Mouse (Mus musculus): ENCODE data around the gene Aqp9. TPM values are rescaled to one million over a fixed set of nuclear protein-coding genes. Genes with fewer than 3 reads are reported as not detected.

The Aqp9 gene
- polyA plus RNA-seq, 1 experiment from 2014 or later: 0.37 TPM

- Histone ChIP-seq H3K27ac (ENCODE audit: low read depth, low read length) (no peak overlapping the region), H3K4me1 (ENCODE audit: control insufficient read depth, insufficient read depth, low read length) (peaks cover 7% of the 10 kb centered on the region; the same call in 1 of the 2 replicates), H3K27me3 (replicated peaks; ENCODE audit: control insufficient read depth, insufficient read depth, low read length) (no peaks in the 10 kb centered on the region), H3K36me3 (ENCODE audit: control insufficient read depth, insufficient read depth, low read length) (no peaks in the 10 kb centered on the region), H3K4me3 (ENCODE audit: low read depth, low read length) (no peak overlapping the region), H3K4me2 (ENCODE audit: low read length) (no peak overlapping the region), H3K9me3 (replicated peaks; ENCODE audit: control insufficient read depth, low read length) (no peaks in the 10 kb centered on the region), H3K9ac (ENCODE audit: low read length) (no peak overlapping the region)
- ATAC-seq (no peak), DNase-seq (ENCODE audit: low spot score) (no peak)
- 45% methylated on average over 12 of the region's 12 CpGs for WGBS
These were observed 5.4 kb downstream of the Aqp9 start for GRCm38 (mm10) chr9:71162858-71163740.

GRCm38 (mm10) chr9:71162131-71162857 lies 6.2 kb downstream of the Aqp9 start:
- Histone ChIP-seq H3K9ac (ENCODE audit: low read length) (no peak overlapping the region), H3K4me1 (ENCODE audit: control insufficient read depth, insufficient read depth, low read length) (peaks cover under 1% of the 10 kb centered on the region; the same call in 1 of the 2 replicates), H3K9me3 (replicated peaks; ENCODE audit: control insufficient read depth, low read length) (no peaks in the 10 kb centered on the region), H3K36me3 (ENCODE audit: control insufficient read depth, insufficient read depth, low read length) (no peaks in the 10 kb centered on the region), H3K27ac (ENCODE audit: low read depth, low read length) (no peak overlapping the region), H3K4me2 (ENCODE audit: low read length) (no peak overlapping the region), H3K27me3 (replicated peaks; ENCODE audit: control insufficient read depth, insufficient read depth, low read length) (no peaks in the 10 kb centered on the region), H3K4me3 (ENCODE audit: low read depth, low read length) (no peak overlapping the region)
- no peak for ATAC-seq
- 88% methylated on average over 8 of the region's 8 CpGs for WGBS
- no peak for DNase-seq (ENCODE audit: low spot score)

GRCm38 (mm10) chr9:71160849-71161711 lies 7.4 kb downstream of the Aqp9 start:
- H3K4me2 ChIP-seq (ENCODE audit: low read length): no peak overlapping the region
- WGBS: 90% methylated on average over 13 of the region's 13 CpGs

GRCm38 (mm10) chr9:71159686-71160085 lies 8.8 kb downstream of the Aqp9 start:
- H3K9me3 ChIP-seq (replicated peaks; ENCODE audit: control insufficient read depth, low read length): no peaks in the 10 kb centered on the region
- no peak overlapping the region for H3K27ac ChIP-seq (ENCODE audit: low read depth, low read length)
- DNase-seq (ENCODE audit: low spot score): no peak
- H3K4me1 ChIP-seq (ENCODE audit: control insufficient read depth, insufficient read depth, low read length): no peaks in the 10 kb centered on the region
- no peak overlapping the region for H3K9ac ChIP-seq (ENCODE audit: low read length)
- 89% methylated on average over 5 of the region's 5 CpGs for WGBS
- ATAC-seq: no peak
- H3K4me2 ChIP-seq (ENCODE audit: low read length): no peak overlapping the region
- H3K36me3 ChIP-seq (ENCODE audit: control insufficient read depth, insufficient read depth, low read length): no peaks in the 10 kb centered on the region
- no peak overlapping the region for H3K4me3 ChIP-seq (ENCODE audit: low read depth, low read length)
- no peaks in the 10 kb centered on the region for H3K27me3 ChIP-seq (replicated peaks; ENCODE audit: control insufficient read depth, insufficient read depth, low read length)

More at GRCm38 (mm10) chr9:71160849-71161711, 7.4 kb downstream of the Aqp9 start:
- no peaks in the 10 kb centered on the region for H3K4me1 ChIP-seq (ENCODE audit: control insufficient read depth, insufficient read depth, low read length)
- H3K27me3 ChIP-seq (replicated peaks; ENCODE audit: control insufficient read depth, insufficient read depth, low read length): no peaks in the 10 kb centered on the region
- no peaks in the 10 kb centered on the region for H3K9me3 ChIP-seq (replicated peaks; ENCODE audit: control insufficient read depth, low read length)
- no peak overlapping the region for H3K4me3 ChIP-seq (ENCODE audit: low read depth, low read length)
- no peak for ATAC-seq
- H3K27ac ChIP-seq (ENCODE audit: low read depth, low read length): no peak overlapping the region
- no peak overlapping the region for H3K9ac ChIP-seq (ENCODE audit: low read length)
- H3K36me3 ChIP-seq (ENCODE audit: control insufficient read depth, insufficient read depth, low read length): no peaks in the 10 kb centered on the region
- no peak for DNase-seq (ENCODE audit: low spot score)

GRCm38 (mm10) chr9:71159060-71159626 lies 9.3 kb downstream of the Aqp9 start:
- H3K4me3 ChIP-seq (ENCODE audit: low read depth, low read length): no peak overlapping the region
- H3K4me1 ChIP-seq (ENCODE audit: control insufficient read depth, insufficient read depth, low read length): no peaks in the 10 kb centered on the region
- H3K27me3 ChIP-seq (replicated peaks; ENCODE audit: control insufficient read depth, insufficient read depth, low read length): no peaks in the 10 kb centered on the region
- 88% methylated on average over 7 of the region's 7 CpGs for WGBS
- no peak for ATAC-seq
- no peak overlapping the region for H3K9ac ChIP-seq (ENCODE audit: low read length)
- no peaks in the 10 kb centered on the region for H3K9me3 ChIP-seq (replicated peaks; ENCODE audit: control insufficient read depth, low read length)
- H3K27ac ChIP-seq (ENCODE audit: low read depth, low read length): no peak overlapping the region
- no peak overlapping the region for H3K4me2 ChIP-seq (ENCODE audit: low read length)
- no peak for DNase-seq (ENCODE audit: low spot score)
- no peaks in the 10 kb centered on the region for H3K36me3 ChIP-seq (ENCODE audit: control insufficient read depth, insufficient read depth, low read length)

GRCm38 (mm10) chr9:71157921-71158646 lies 10.4 kb downstream of the Aqp9 start:
- no peaks in the 10 kb centered on the region for H3K4me1 ChIP-seq (ENCODE audit: control insufficient read depth, insufficient read depth, low read length)
- H3K27ac ChIP-seq (ENCODE audit: low read depth, low read length): no peak overlapping the region
- 92% methylated on average over 15 of the region's 15 CpGs for WGBS
- H3K9me3 ChIP-seq (replicated peaks; ENCODE audit: control insufficient read depth, low read length): no peaks in the 10 kb centered on the region
- H3K4me2 ChIP-seq (ENCODE audit: low read length): no peak overlapping the region
- no peak overlapping the region for H3K4me3 ChIP-seq (ENCODE audit: low read depth, low read length)
- H3K9ac ChIP-seq (ENCODE audit: low read length): no peak overlapping the region
- no peaks in the 10 kb centered on the region for H3K36me3 ChIP-seq (ENCODE audit: control insufficient read depth, insufficient read depth, low read length)
- DNase-seq (ENCODE audit: low spot score): no peak
- H3K27me3 ChIP-seq (replicated peaks; ENCODE audit: control insufficient read depth, insufficient read depth, low read length): no peaks in the 10 kb centered on the region
- ATAC-seq: no peak

- Histone ChIP-seq H3K27ac (ENCODE audit: low read depth, low read length) (no peak overlapping the region), H3K4me2 (ENCODE audit: low read length) (no peak overlapping the region), H3K4me1 (ENCODE audit: control insufficient read depth, insufficient read depth, low read length) (no peaks in the 10 kb centered on the region), H3K36me3 (ENCODE audit: control insufficient read depth, insufficient read depth, low read length) (no peaks in the 10 kb centered on the region), H3K9ac (ENCODE audit: low read length) (no peak overlapping the region), H3K9me3 (replicated peaks; ENCODE audit: control insufficient read depth, low read length) (no peaks in the 10 kb centered on the region), H3K27me3 (replicated peaks; ENCODE audit: control insufficient read depth, insufficient read depth, low read length) (no peaks in the 10 kb centered on the region), H3K4me3 (ENCODE audit: low read depth, low read length) (no peak overlapping the region)
- ATAC-seq (no peak), DNase-seq (ENCODE audit: low spot score) (no peak)
- 79% methylated on average over 9 of the region's 9 CpGs for WGBS
These were observed 11.9 kb downstream of the Aqp9 start for GRCm38 (mm10) chr9:71156447-71157035.
